Mouse (Mus musculus) right cerebral cortex, postnatal 14 days (tissue): ENCODE measurements at regions not wholly inside any gene's neighbourhood (a gene's known extent, or its start where the extent isn't known, plus 50 kb on each side); places are given as distances from the start of the nearest gene placed in this dataset.

Experiments
- DNase-seq: peaks from one replicate; pipeline ENCODE4 v3.0.0; 2022

GRCm38 (mm10) chr7:110679916-110680315 lies 52.5 kb downstream of the Adm start:
- DNase-seq: no peak

DNA sequence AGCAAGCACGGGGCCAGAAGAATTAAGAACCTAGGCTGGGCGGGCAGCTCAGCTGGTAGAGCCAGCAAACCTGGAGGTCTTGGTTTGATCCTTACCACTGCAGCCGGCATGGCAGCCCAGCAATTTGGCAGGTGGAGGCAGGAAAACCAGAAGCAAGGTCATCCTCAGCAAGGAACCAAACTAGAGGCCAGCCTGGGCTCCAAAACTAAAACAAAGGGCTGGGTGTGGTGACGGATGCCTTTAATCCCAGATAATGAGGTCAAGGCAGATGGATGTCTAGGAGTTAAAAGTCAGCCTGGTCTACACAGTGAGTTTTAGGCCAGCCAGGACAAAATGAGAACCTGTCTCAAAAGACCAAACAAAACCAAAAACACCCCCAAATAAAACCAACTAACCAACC lies 55.5 kb downstream of the Adm start:
- DNase-seq: no peak

DNA sequence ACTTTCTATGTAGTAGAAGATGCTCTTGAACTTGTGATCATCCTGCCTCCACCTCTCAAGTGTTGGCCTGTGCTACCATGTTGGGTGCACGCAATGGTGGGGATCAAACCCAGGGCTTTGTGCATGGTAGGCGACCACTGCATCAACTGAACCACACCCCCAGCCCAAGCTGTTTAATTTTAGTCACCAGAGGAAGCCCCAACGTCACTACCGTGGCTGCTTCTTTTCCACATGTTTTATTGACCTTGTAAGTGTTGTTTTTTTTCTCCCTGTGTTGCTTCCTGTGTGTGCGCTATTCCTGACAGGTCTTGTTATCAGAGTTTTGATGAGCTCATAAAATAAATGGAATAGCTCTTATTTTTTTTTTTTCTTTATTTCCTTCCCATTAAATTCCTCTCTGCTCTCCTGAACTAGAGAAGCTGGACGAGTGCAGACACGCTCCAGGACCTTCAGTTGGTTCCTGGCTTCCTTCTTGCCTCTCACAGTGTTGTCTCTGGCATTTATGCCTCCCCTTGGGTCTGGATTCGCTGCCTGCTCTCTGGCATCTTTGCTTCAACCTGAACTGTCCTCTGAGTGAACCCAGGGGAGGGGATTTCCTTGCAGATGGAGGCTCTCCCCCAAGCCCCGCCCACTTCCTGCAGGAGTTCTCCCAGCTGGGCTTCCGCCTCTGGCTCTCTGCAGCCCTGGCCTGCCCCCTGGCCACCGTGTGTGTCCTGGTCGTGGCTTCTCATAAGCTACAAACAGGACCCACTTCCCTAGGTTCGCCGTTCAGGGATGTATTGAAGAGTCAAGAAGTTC lies 61.6 kb downstream of the Adm start:
- no peak for DNase-seq

GRCm38 (mm10) chr7:110690241-110690640 lies 62.8 kb downstream of the Adm start:
- DNase-seq: no peak

GRCm38 (mm10) chr7:110690856-110691255 lies 63.4 kb downstream of the Adm start:
- no peak for DNase-seq

GRCm38 (mm10) chr7:110694262-110694661 lies 66.8 kb downstream of the Adm start:
- no peak for DNase-seq

- no peak for DNase-seq
These were observed 68.3 kb downstream of the Adm start for GRCm38 (mm10) chr7:110695729-110696128.

DNA sequence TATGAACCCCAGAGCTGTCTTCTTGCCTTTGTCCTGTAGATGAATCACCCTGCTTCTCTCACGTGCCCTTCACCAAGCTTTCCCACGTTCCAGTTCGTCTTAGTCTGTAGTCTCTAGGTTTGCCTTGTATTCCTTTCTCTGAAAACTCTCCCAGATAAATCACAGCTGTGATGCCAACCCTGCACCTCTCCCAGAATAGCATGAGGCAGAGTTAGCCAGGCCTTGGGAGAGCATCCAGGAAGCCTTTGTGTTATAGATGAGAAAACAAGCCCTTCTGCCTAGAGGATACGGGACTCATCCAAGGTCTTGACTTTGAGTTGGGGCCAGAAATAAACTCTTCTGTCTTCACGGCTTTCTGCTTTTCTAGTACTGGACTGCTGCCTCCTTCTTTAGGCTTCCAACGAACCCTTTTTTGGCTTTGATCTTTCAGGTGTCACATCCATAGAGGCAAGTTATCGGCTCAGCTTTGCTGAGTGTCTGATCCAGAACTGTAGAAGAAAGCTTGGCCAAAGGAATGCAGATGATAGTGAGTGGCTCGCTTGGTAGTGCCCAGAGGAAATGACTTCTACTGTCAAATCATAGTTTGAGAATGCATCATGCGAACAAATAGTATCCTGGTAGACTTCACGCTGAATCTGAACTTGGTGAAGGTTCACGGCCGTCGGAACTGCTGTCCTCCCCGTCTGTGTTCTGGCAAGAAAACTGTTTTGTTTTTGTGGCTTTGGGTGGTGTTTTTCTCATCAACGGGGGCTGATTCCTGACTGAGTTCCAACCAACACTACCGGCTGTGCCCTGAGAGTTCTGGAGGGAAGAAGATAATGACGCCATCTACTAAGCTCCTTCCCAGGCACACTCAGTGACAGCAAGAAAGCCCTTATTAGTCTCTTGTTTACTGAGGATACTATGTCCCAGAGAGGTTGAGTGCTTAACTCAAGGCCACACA lies 69.5 kb upstream of the Ampd3 start:
- no peak for DNase-seq

DNA sequence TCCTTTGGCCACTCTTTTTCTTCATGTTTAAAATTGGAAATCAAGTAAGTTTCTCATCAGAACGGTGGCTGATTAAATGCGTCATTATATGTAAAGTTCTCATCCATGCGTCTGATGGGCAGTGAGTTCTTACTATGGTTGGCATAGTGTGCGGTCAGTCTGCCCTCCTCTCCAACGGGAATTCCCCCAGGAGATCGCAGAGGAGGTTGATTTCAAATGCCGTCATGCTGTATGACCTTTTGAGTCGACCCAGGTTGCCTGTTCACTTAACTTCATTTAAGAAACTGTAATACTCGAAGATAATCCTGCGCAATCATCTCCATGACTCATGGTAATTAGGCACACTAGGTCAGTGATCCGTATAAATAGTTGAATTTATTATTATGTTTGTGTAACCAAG lies 68.4 kb upstream of the Ampd3 start:
- DNase-seq: no peak

DNA sequence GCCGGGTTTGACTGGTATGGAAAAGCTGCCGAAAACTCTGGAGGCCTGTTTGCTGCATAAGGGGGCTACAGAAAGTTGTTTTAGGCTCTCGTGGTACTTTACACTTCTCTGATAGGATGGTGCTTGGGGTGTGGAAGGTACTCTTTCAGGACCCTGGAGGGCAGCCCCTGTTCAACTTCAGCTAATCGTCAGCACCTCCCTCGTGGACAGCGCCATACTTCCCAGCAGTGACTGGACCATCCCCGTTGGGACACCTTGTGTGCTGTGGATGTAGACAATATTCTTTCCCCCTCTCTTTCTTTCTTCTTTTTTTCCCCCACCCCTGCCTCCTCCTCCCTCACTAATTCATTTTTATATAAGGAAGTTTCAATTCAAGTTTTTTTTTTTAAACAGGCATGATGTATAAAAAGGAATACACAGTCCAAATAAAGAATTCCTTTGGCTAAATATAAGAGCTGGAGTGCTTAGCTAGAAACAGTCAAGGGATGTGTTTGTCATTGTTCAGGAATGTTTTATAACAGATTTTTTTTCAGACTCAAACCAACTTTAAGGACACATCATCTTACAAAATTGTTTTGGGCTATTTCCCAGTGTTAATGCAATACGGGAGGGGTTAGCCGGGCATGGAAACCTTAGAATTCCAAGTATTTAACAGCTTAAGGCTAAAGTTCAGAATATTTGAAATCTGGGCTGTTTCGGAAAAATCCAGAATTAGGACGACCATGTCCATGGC lies 66.2 kb upstream of the Ampd3 start:
- DNase-seq: no peak

DNA sequence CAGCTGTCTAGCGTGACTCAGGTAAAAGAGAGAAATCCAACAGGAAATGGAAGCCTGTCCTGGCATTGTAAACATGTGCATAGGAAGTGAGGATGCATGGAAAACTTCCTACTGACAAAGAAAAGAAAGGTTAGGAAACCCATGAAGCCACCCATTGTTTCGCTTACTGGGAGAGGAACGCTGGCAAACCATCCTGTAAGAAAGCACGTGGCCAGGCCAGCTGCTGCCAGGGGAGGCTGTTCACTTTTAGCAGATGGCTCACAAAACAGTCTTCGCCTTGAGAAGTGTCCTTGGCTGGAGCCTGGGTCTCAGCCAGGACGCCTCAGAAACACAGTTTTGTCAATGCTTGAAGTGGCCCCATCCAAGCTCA lies 65.6 kb upstream of the Ampd3 start:
- peak; percentile 37 for DNase-seq

DNA sequence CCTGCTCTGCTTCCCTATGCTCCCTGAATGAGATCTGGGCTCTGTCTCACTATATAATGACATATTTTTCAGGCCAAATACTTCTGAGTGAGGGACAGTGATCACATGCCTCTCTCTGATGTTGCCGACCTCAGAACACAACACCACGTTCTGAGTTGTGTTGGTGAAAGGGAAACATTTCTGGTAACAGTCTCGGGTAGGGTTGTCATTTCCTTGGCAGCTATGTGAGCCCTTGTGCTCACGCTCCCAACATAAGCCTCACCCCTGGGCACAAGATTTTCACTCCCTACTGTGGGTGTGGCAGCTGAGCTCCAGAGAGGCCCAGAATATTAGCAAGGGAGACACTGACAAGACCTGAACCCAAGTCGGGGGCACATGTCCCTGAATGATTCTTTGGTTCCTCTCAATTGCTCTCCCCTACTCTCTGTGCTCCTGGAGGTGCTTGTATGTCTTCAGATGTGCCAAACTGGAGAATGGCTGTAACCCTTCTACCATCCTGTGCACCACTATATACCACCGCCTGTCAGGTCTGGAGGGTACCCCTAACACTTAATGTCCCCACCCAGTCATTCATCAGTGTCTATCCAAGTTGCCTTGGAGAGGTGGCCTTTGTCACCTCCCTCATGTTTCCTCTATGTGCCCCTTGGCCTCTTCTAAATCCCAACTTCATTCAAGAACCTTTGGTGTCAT lies 62.5 kb upstream of the Ampd3 start:
- DNase-seq: no peak

- no peak for DNase-seq
These were observed 61.9 kb upstream of the Ampd3 start for GRCm38 (mm10) chr7:110706001-110706695.

DNA sequence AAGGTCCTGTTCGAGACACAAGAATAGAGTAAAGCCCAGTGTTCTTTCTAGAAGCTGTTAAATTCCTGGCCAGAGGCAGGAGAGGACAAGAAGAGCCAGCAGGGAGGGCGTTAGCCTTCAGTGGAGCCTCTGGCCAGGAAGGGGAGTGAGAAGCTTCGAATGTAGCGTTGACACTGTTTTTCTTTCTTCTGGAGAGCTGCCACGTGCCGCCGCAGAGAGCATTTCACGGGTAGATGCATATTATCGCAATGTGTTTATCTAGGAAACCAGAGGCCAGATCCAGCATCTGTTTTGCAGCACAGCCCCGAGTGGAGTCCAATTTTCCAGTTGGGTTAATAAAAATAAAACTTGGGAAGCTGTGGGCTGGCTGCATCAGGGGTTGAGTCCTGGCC lies 61.3 kb upstream of the Ampd3 start:
- DNase-seq: no peak

GRCm38 (mm10) chr7:110708116-110708515 lies 59.9 kb upstream of the Ampd3 start:
- no peak for DNase-seq

GRCm38 (mm10) chr7:110708781-110709180 lies 59.2 kb upstream of the Ampd3 start:
- DNase-seq: no peak

DNA sequence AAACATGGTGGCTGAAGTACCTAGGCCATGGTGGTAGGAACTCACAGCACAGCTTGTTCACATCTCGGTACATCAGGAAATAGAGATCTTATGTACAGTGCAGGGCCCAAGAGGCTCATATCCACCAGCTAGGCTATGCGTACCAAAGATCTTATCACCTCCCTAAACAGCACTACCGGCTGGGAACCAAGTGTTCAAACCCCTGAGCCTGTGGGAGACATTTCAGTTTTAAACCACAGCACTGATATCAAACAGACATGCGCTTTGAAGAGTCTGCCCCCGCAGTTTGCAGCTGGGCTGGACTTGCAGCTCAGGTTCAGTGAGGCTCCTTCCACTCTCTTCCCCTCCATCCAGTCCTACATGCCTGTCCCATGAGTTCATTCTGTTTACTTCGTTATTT lies 58.4 kb upstream of the Ampd3 start:
- no peak for DNase-seq

GRCm38 (mm10) chr7:110710256-110710962 lies 57.6 kb upstream of the Ampd3 start:
- DNase-seq: no peak

GRCm38 (mm10) chr7:110713661-110714060 lies 54.3 kb upstream of the Ampd3 start:
- no peak for DNase-seq

DNA sequence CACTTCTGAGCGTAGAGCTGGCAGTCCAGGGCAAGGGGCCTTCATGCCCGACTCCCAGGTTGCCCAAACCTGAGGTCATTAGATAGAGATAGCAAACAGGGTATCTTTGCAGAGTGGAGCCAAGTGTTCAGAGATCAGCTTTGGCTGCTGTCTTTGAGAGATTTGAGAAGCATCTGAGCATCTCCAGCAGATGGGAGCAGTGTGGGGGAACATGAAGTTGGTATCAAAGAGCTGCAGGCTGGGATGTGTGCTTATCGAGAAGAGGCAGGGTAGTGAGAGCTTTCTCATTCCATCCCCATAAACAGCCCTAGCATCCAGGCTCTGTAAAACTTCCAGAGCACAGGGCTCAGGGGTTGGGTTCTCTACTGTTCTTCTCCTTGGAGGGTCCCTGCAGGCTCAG lies 52.9 kb upstream of the Ampd3 start:
- no peak for DNase-seq

GRCm38 (mm10) chr7:110715545-110715944 lies 52.5 kb upstream of the Ampd3 start:
- DNase-seq: no peak

GRCm38 (mm10) chr7:110717104-110717503 lies 50.9 kb upstream of the Ampd3 start:
- no peak for DNase-seq
